Mouse (Mus musculus): ENCODE results near the gene Jazf1. TPM values are rescaled to one million over a fixed set of nuclear protein-coding genes. Genes with fewer than 3 reads are reported as not detected.

Jazf1 gene
- polyA plus RNA-seq, 1 experiment from 2014 or later = 31.6 TPM

DNA sequence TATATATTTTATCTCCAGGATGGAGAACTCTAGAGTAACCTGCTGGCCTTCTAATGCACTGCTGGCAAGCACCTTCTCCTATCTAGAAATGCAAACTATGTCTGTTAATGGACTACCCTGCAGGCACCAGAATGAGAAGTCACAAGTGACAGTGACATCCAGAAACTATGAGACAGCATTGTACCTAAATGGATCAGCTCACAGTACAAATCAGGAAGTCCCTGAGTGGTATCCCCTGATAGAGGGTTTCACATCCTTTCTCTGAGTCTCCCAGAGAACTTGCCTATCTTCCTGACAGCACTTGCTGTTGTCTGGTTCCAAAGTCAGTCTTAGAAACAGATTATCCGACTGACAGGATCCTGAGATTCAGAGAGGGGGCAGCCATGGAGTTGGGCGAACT is 22.9 kb downstream of the Jazf1 start:
- Histone ChIP-seq H3K9me3 (no peaks in the 10 kb centered on the region), H3K4me1 (replicated peaks) (no peaks in the 10 kb centered on the region), H3K27me3 (no peaks in the 10 kb centered on the region), H3K9ac (no peak overlapping the region), H3K4me2 (no peak overlapping the region), H3K27ac (replicated peaks) (no peak overlapping the region), H3K36me3 (no peaks in the 10 kb centered on the region), H3K4me3 (no peak overlapping the region)
- no peak for ATAC-seq (ENCODE audit: low read depth)
- WGBS = 86% methylated on average over 2 of the region's 2 CpGs

DNA sequence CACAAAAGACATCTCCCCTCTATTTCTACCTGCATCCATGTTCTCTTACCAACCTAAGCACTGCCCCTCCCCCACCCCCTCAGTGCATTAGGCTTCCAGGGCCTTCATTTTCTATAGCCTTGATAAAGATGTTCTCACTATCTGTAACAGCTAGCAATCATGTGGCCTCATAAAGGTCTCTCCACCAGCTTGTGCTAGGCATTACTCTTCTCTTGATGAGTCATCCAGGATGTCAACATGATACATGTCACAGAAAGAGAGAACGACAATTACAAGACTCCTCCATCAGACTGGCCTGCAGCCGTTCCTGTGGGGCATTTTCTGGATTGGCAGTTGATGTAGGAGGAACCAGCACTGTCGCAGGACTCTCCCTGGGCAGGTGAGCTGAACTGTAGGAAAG is 30.3 kb downstream of the Jazf1 start:
- Histone ChIP-seq H3K36me3 (no peaks in the 10 kb centered on the region), H3K4me2 (no peak overlapping the region), H3K9me3 (no peaks in the 10 kb centered on the region), H3K9ac (no peak overlapping the region), H3K27me3 (no peaks in the 10 kb centered on the region), H3K4me1 (replicated peaks) (no peaks in the 10 kb centered on the region), H3K4me3 (no peak overlapping the region), H3K27ac (replicated peaks) (no peak overlapping the region)
- ATAC-seq (ENCODE audit: low read depth) = no peak
- WGBS = 72% methylated on average over 3 of the region's 3 CpGs

DNA sequence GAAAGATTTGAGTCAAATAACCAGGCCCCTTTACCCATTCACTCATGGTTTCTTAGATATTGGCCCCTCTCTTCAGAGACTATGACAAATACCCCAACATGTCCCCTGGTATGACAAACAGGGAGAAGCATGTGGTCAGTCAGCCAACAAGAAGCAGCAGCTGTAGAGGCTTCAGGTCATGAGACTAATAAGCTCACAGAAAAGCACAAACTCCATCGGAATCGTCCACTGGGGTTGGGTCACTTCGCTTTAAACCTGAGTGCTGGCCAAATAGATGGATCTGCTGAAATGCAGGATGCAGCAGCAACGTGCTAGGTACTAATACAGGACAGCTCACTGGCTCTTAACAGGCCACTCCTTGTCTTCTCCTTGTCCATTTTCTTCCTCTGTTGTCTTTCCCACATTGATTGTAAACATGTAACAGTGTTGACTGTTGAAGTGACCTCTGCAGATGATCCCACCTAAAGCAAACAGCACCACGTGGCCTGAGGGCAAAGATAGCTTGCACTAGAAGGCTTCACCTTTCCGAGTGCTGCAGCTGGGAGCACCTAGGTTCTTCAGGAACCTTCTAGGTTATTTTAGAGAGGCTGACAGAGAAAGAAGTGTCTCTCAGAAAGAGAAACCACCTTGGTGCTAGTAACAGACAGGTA is 33.9 kb downstream of the Jazf1 start:
- Histone ChIP-seq H3K9me3 (no peaks in the 10 kb centered on the region), H3K4me2 (no peak overlapping the region), H3K27ac (replicated peaks) (no peak overlapping the region), H3K36me3 (no peaks in the 10 kb centered on the region), H3K4me3 (no peak overlapping the region), H3K9ac (no peak overlapping the region), H3K27me3 (no peaks in the 10 kb centered on the region), H3K4me1 (replicated peaks) (no peaks in the 10 kb centered on the region)
- 85% methylated on average over 6 of the region's 6 CpGs for WGBS
- no peak for ATAC-seq (ENCODE audit: low read depth)

DNA sequence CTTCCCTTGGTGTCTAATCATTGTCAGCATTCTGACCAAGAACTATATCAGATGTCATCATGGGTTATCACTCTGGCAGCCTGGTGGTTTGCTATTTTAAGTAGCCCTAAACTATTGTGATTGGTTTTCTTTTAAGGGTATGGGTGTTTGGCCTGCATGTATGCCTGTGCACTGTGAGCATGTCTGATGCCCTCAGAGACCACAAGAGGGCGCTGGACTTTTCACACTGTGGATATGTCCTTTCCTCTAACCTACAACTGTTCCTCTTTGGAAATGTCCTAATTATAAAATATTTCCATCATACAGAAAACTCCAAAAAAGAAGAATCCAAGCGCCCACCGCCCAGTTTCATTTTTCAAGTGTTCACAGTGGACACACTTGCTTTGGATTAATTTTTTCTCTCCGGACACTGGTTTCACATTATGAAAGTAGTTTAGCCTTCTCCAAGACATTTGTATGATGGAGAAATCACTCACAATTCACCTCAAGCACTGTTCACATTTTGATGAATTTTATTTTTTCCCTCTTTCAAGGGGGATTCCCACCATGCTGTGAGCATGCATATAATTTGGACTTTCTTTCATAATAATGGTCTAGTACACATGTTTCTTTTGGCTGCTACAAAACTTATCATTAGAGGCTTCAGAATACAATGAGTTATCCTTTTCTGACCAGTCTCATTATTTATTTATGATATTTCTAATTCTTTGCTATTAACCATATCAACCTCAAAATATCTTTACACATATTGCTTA is 35.5 kb downstream of the Jazf1 start:
- Histone ChIP-seq H3K9me3 (no peaks in the 10 kb centered on the region), H3K4me1 (replicated peaks) (no peaks in the 10 kb centered on the region), H3K36me3 (no peaks in the 10 kb centered on the region), H3K4me3 (no peak overlapping the region), H3K27ac (replicated peaks) (no peak overlapping the region), H3K9ac (no peak overlapping the region), H3K27me3 (no peaks in the 10 kb centered on the region), H3K4me2 (no peak overlapping the region)
- WGBS = 70% methylated on average over 4 of the region's 4 CpGs
- ATAC-seq (ENCODE audit: low read depth) = no peak

DNA sequence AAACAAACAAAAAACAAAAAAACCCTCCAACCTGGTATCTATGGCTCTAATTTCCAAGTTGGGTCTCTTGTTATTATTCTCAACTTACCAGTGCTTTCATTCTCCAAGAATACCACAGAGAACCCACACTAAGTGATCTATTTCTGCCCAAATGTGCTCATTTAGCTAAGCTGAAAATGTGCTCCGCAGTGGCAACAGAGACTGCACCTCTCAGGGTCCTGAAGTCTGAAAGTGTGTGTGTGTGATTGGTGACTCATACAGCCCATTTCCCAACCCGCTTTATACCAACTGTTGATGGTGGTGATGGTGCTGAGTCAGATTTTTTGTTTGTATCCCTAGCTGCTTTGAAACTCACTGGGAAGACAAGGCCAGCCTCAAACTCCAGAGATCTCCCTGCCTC is 46.4 kb downstream of the Jazf1 start:
- Histone ChIP-seq H3K4me2 (no peak overlapping the region), H3K4me1 (replicated peaks) (0 out of 2 replicates have a peak, but pooled peaks cover 3% of the 10 kb centered on the region), H3K4me3 (no peak overlapping the region), H3K9ac (no peak overlapping the region), H3K27me3 (no peaks in the 10 kb centered on the region), H3K36me3 (no peaks in the 10 kb centered on the region), H3K9me3 (no peaks in the 10 kb centered on the region), H3K27ac (replicated peaks) (no peak overlapping the region)
- WGBS = 94% methylated on average over 2 of the region's 2 CpGs
- ATAC-seq (ENCODE audit: low read depth) = no peak

DNA sequence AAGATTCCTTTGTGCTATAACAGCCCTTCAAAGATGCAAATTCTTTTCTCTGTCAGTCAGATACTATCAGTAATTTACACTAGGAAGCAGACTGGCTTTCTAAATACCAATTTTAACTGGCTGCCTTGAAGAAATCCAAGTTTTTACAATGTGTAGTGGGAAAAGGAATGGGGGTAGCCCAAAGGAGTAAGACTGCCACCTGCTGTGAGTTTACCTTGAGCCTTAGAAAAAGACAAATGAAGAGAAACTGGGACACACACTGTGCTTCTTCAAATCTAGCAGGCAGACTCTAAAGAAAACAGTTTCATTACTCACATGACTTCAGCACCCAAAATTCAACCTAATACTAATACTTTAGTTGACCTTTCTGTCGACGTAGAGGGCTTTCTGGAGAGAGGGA is 47.4 kb downstream of the Jazf1 start:
- Histone ChIP-seq H3K9me3 (no peaks in the 10 kb centered on the region), H3K27me3 (no peaks in the 10 kb centered on the region), H3K4me2 (no peak overlapping the region), H3K4me3 (no peak overlapping the region), H3K4me1 (replicated peaks) (0 out of 2 replicates have a peak, but pooled peaks cover 3% of the 10 kb centered on the region), H3K36me3 (no peaks in the 10 kb centered on the region), H3K9ac (no peak overlapping the region), H3K27ac (replicated peaks) (no peak overlapping the region)
- 53% methylated on average over 2 of the region's 2 CpGs for WGBS
- no peak for ATAC-seq (ENCODE audit: low read depth)

DNA sequence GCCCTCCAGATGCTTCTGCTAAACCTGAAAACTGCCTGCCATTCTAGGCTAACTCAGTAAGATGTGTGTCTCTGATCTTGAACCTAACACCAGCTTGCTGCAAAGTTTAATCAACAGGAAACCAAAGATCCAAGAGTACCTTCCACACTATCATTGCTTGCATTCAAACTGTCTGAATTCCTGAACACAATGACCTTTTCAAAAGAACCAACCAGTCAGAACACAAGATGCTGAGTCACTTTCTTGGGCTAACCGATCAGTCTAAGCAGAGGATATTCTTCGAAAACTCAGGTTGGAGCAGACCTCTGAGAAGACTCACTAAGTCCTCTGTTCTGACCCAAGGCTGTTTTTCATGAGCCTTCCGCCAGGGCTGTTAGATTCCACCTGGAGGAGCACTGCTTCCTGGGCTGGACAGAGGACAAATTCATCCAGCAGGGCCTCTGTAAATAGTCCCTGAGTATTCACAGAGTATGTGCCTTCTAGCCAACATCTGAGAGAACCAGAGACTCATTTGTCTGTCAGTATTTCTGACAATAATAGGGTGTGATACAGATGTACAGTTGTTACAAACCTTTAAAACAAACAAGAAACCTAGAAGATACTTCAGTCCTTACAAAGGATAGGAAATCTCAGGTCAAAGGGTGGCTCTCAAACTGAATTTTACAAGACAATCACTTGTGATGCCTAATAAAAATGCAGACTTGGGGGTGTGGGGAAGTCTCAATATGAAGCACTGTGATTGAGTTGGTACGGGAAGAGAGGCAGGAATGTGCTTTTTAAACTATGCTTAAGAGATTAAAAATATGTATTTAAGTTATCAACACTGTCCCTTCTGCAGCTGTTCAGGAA is 50.9 kb downstream of the Jazf1 start:
- Histone ChIP-seq H3K4me1 (replicated peaks) (0 out of 2 replicates have a peak, but pooled peaks cover 3% of the 10 kb centered on the region), H3K9me3 (no peaks in the 10 kb centered on the region), H3K27me3 (no peaks in the 10 kb centered on the region), H3K27ac (replicated peaks) (no peak overlapping the region), H3K9ac (no peak overlapping the region), H3K4me3 (no peak overlapping the region), H3K4me2 (no peak overlapping the region), H3K36me3 (no peaks in the 10 kb centered on the region)
- ATAC-seq (ENCODE audit: low read depth) = no peak
- 66% methylated on average over 4 of the region's 4 CpGs for WGBS

DNA sequence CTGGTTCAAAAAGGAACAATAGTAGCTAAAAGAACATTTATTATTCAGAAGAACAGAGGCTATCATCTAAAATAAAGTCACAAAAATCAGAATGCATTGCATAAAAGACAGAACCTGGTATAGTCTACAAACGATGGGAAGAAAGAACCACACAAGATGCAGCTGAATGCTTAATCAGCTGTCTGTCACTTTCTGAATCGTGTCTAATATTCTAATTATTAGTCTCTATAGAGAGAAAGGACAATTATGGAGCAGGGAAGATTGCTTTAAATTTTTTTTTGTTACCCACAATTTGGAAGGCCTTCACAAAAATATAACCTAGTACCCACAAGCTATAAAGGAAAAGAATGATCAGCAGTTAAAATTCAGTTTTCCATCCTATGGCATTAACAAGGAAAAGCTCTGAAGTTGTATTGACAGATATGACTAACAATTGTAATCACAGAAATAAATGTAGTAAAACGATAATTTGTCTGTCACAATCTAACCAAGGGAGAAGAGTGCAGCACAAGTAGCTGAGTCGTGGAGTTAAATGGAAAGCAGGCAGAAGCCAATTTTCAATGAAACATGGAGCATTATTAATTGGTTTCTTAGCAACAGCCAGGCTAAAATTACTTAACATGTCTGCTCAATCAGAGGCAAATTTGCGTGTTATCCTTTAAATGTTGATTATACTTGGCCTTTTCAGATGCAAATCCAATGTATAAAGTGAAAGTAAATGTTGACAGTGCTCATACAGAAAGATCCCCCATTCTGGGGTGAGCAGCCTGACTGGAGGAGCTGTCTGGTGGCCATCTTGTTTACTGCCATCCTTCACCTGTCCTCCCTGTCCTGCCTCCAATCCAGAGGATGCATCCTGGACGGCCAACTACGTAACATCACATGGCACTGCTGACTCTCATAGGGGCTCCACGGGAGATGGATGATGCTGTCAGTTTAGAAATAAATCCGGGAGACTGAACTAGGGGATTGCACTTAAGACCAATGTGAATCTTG is 53.7 kb downstream of the Jazf1 start:
- H3K27me3 ChIP-seq = no peaks in the 10 kb centered on the region
- no peak; the same call in 1 of the 2 replicates for ATAC-seq (ENCODE audit: low read depth)
- H3K4me1 ChIP-seq (replicated peaks) = no peaks in the 10 kb centered on the region
- H3K9me3 ChIP-seq = no peaks in the 10 kb centered on the region
- no peaks in the 10 kb centered on the region for H3K36me3 ChIP-seq
- WGBS = 71% methylated on average over 9 of the region's 9 CpGs
- no peak overlapping the region for H3K9ac ChIP-seq
- H3K4me3 ChIP-seq = no peak overlapping the region
- no peak overlapping the region for H3K27ac ChIP-seq (replicated peaks)
- no peak overlapping the region for H3K4me2 ChIP-seq

DNA sequence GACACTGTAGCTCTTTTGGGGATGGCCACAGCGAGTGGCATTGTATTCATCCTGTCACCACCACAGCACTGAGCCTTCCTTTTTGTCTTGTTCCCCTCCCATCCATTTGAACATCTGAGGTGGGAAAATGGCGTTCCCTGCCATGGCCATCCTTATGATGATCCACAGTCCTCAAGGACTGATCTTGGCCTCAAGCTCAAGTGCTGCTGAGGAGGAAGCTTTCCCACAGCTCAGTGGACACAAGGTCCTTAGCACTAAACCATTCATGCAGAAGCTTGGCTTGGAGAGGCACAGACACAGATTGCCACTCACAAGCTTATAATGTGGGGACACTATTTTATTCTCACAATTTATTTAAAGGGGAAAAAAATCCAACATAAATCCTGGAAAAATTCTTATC is 58.1 kb downstream of the Jazf1 start:
- Histone ChIP-seq H3K27ac (replicated peaks) (no peak overlapping the region), H3K9me3 (no peaks in the 10 kb centered on the region), H3K9ac (no peak overlapping the region), H3K4me2 (no peak overlapping the region), H3K4me1 (replicated peaks) (no peaks in the 10 kb centered on the region; the same call in 1 of the 2 replicates), H3K27me3 (no peaks in the 10 kb centered on the region), H3K4me3 (no peak overlapping the region), H3K36me3 (no peaks in the 10 kb centered on the region)
- 87% methylated on average over 2 of the region's 2 CpGs for WGBS
- no peak for ATAC-seq (ENCODE audit: low read depth)

DNA sequence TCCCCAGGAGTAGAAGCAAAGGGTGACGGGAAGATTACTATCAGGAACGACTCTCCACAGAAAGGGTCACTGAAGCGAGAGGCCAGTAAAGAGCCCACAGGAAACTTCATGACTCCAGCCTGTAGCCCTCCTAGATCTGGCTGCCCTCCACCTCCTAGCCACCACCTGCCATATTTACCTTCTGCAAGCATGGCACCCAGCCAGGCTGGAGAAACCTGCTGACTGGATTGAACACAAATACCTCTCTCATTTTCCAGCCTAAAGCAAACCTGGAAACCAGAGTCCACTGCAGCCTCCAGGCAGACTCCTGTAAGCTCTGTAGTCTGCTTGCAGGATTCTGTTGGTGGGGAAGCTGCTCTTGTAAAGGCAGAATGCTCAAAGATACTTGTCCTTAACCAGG is 62.4 kb downstream of the Jazf1 start:
- Histone ChIP-seq H3K9ac (no peak overlapping the region), H3K4me2 (no peak overlapping the region), H3K9me3 (no peaks in the 10 kb centered on the region), H3K27ac (replicated peaks) (no peak overlapping the region), H3K4me1 (replicated peaks) (no peaks in the 10 kb centered on the region; the same call in 1 of the 2 replicates), H3K4me3 (no peak overlapping the region), H3K27me3 (no peaks in the 10 kb centered on the region), H3K36me3 (no peaks in the 10 kb centered on the region)
- no peak for ATAC-seq (ENCODE audit: low read depth)
- WGBS = 80% methylated on average over 3 of the region's 3 CpGs

DNA sequence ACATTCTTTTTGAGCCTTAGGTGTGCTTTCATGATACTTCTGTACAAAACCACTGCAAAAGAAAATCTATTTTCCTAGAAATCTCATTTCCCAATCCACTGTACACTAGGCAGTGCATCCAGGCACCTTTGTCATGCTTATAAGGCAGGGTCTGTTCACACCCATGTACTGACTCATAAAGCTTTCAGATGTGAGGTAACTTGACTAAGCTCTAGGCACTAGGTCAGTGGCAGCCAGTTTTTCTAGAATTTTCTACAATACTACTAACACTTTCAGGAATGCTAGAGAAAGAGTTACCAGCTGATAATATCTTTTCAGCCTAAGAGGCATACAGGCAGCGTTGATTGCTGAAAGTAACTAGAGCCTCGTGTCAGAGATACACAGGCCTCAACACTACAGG is 62.9 kb downstream of the Jazf1 start:
- H3K4me3 ChIP-seq = no peak overlapping the region
- H3K36me3 ChIP-seq = no peaks in the 10 kb centered on the region
- H3K9me3 ChIP-seq = no peaks in the 10 kb centered on the region
- no peak overlapping the region for H3K9ac ChIP-seq
- 89% methylated on average over 2 of the region's 2 CpGs for WGBS
- H3K27ac ChIP-seq (replicated peaks) = no peak overlapping the region
- no peak overlapping the region for H3K4me2 ChIP-seq
- no peak for ATAC-seq (ENCODE audit: low read depth)
- no peaks in the 10 kb centered on the region; the same call in 1 of the 2 replicates for H3K4me1 ChIP-seq (replicated peaks)
- H3K27me3 ChIP-seq = no peaks in the 10 kb centered on the region

All from neural tube, embryonic 13.5 days (tissue).